8 mouse cellular contexts compared by ENCODE assay signal in the genomic region with DNA sequence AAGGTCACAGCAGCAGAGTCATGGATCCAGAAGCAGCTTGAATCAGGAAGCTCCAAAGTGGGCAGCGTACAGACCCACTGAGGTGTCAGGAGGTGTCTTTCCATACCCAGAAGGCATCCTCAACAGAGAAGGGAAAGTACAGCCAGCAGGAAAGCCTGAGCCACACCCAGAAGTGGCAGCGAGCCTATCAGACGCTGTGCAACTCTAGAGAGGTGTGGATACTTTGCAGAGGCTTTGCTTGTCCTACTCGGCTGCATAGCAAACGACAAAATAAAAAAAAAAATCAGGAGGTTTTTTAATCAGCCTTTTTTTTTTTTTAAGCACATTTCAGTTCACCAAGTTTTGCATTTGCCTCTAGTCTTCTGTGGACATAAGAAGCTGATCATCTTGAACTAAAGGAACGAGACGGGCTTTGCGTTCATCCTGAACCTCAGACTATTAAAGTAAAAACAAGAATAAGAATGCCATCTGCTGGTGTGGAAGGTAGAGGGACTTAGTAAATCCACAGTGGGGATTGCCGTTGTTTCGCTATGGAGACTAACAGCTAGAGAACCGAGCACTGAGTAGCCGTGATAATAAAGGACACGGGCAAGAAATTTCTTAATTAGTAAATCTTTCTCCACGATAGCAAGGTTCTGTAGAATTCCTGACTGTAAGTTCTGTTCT.
DNase-seq lines count a peak whose midpoint lies in the region; ATAC-seq and TF ChIP-seq lines count a peak whose summit lies in the region.
"Had no signal": no experiment of that assay in that cellular context is flagged by ENCODE, and none has a peak within 500 bp of the region (broad histone marks: within the 10 kb centered on the region; RNA-seq: fewer than 3 reads in every experiment).

No protein-coding gene starts in this region.

- TF ChIP-seq POLR2A in cortical plate, adult 2 months (IDR thresholded peaks at IDR 0.05; ENCODE audit: extremely low read depth, insufficient read depth, low read length) = no peak

- no peak overlapping the region for H3K4me3 ChIP-seq in kidney, postnatal 0 days (replicated peaks; ENCODE audit: low read depth, low read length)
- no peak overlapping the region for H3K4me3 ChIP-seq in cortical plate, adult 2 months (ENCODE audit: insufficient read depth, low read length)
- no peak overlapping the region for H3K4me3 ChIP-seq in limb, embryonic 15.5 days

- H3K4me2 ChIP-seq in kidney, postnatal 0 days (ENCODE audit: low read length) = peak overlapping the region; percentile 40
- peak overlapping the region; percentile 22 for H3K4me2 ChIP-seq in limb, embryonic 15.5 days

- 27% methylated on average over 14 of the region's 14 CpGs for WGBS in kidney, postnatal 0 days
- 30% methylated on average over 14 of the region's 14 CpGs for WGBS in limb, embryonic 15.5 days

- H3K9ac ChIP-seq in kidney, postnatal 0 days (ENCODE audit: low read depth, low read length) = no peak overlapping the region
- no peak overlapping the region for H3K9ac ChIP-seq in limb, embryonic 15.5 days

- TF ChIP-seq CTCF in kidney, postnatal 0 days (IDR thresholded peaks at IDR 0.05; ENCODE audit: low read depth) = peak; percentile 48; the same call in 1 of the 2 replicates
- peak; percentile 16; the same call in 1 of the 2 replicates for TF ChIP-seq CTCF in cortical plate, adult 2 months (IDR thresholded peaks at IDR 0.05; ENCODE audit: extremely low read depth, insufficient read depth, low read length)

- peak; percentile 39 for DNase-seq in kidney, postnatal 0 days (ENCODE audit: low spot score)
- no peak for DNase-seq in kidney, adult 8-10 months
- peak; percentile 44 for DNase-seq in R1 (ENCODE audit: low read depth, low spot score)
- DNase-seq in layer of hippocampus, postnatal 10 days (ENCODE audit: low spot score in 2 of 2) = no peak
- DNase-seq in layer of hippocampus, postnatal 36 days = no peak

- no peaks in the 10 kb centered on the region for H3K27me3 ChIP-seq in kidney, postnatal 0 days (ENCODE audit: insufficient read depth, low read length)
- H3K27me3 ChIP-seq in limb, embryonic 15.5 days = no peaks in the 10 kb centered on the region

- no peaks in the 10 kb centered on the region for H3K36me3 ChIP-seq in kidney, postnatal 0 days (ENCODE audit: insufficient read depth, low read length)
- H3K36me3 ChIP-seq in limb, embryonic 15.5 days = no peaks in the 10 kb centered on the region

- no peak for ATAC-seq in kidney, postnatal 0 days (replicated peaks; ENCODE audit: low FRiP score, low read depth)
- no peak for ATAC-seq in limb, embryonic 15.5 days (ENCODE audit: insufficient number of reproducible peaks, low FRiP score, low TSS enrichment, low read depth)

- H3K4me1 ChIP-seq in kidney, postnatal 0 days (replicated peaks; ENCODE audit: insufficient read depth, low read length) = no peaks in the 10 kb centered on the region
- H3K4me1 ChIP-seq in cortical plate, adult 2 months (ENCODE audit: control insufficient read depth, insufficient read depth, low read length) = no peaks in the 10 kb centered on the region
- H3K4me1 ChIP-seq in limb, embryonic 15.5 days = no peaks in the 10 kb centered on the region

- H3K27ac ChIP-seq in kidney, postnatal 0 days = no peak overlapping the region
- no peak overlapping the region for H3K27ac ChIP-seq in cortical plate, adult 2 months (ENCODE audit: insufficient read depth, low read length)
- no peak overlapping the region for H3K27ac ChIP-seq in limb, embryonic 15.5 days
- H3K27ac ChIP-seq: macrophage had no signal

- H3K9me3 ChIP-seq in kidney, postnatal 0 days (replicated peaks; ENCODE audit: low read length) = no peaks in the 10 kb centered on the region
- no peaks in the 10 kb centered on the region for H3K9me3 ChIP-seq in limb, embryonic 15.5 days

Comparison
In these comparisons a context has a peak if more than half of its experiments do, and no peak if none do; other contexts are left out.
1. DNase-seq: peak in kidney, postnatal 0 days (single experiment) and R1 (single experiment); none in kidney, adult 8-10 months (0 of 2), layer of hippocampus, postnatal 10 days (0 of 2) and layer of hippocampus, postnatal 36 days (0 of 2).